Mouse (Mus musculus): ENCODE measurements around the gene Tenm2.

- TF ChIP-seq CTCF (IDR thresholded peaks at IDR 0.05; ENCODE audit: low read depth, low read length) (no peak), POLR2A (IDR thresholded peaks at IDR 0.05; ENCODE audit: borderline replicate concordance, low read depth, low read length) (no peak)
Observed at GRCm38 (mm10) chr11:35963981-35964549, 1271.7 kb downstream of the Tenm2 start.

Data from bone marrow macrophage, adult 2 months (primary cell).